Comparison of ENCODE assay signal across 28 mouse cellular contexts in the genomic region with DNA sequence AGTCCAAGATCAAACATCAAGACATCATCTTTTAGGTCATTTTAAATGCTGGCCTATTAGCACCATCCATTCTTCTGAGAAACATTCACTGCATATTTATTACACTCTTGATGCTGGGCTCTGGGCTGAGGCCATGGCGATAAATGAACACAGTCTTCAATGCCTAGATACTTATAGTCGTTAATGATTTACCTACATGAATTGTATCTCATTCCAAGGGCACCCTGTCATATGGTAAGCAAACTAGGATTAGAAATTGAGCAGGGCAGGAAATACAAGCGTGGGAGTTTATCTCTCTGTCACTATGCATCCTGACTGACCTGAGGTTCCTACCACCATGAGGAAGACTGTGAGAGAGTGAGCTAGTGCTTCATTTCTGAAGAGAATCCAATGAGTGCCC.
DNase-seq lines count a peak whose midpoint lies in the region; ATAC-seq and TF ChIP-seq lines count a peak whose summit lies in the region.
"Had no signal": no experiment of that assay in that cellular context is flagged by ENCODE, and none has a peak within 500 bp of the region (broad histone marks: within the 10 kb centered on the region; RNA-seq: fewer than 3 reads in every experiment).

No protein-coding gene starts in this region.

- no peak overlapping the region for H3K4me3 ChIP-seq in stomach, embryonic 16.5 days (replicated peaks; ENCODE audit: low read length)
- no peak overlapping the region for H3K4me3 ChIP-seq in stomach, postnatal 0 days (ENCODE audit: low read depth, low read length)
- no peak overlapping the region for H3K4me3 ChIP-seq in intestine, embryonic 16.5 days (ENCODE audit: low read length)
- H3K4me3 ChIP-seq: embryonic facial prominence, embryonic 13.5 days; embryonic facial prominence, embryonic 15.5 days; erythroblast, embryonic 14.5 days; forebrain, embryonic 10.5 days; forebrain, embryonic 12.5 days had no signal

- no peak overlapping the region for H3K27ac ChIP-seq in stomach, embryonic 16.5 days (ENCODE audit: low read length)
- H3K27ac ChIP-seq in stomach, postnatal 0 days (replicated peaks) = no peak overlapping the region
- no peak overlapping the region for H3K27ac ChIP-seq in intestine, embryonic 16.5 days (ENCODE audit: low read length)
- H3K27ac ChIP-seq: embryonic facial prominence, embryonic 13.5 days; embryonic facial prominence, embryonic 15.5 days; forebrain, embryonic 10.5 days; forebrain, embryonic 12.5 days had no signal

- no peak for TF ChIP-seq EP300 in stomach, postnatal 0 days (optimal IDR thresholded peaks at IDR 0.05)

- no peaks in the 10 kb centered on the region for H3K27me3 ChIP-seq in stomach, embryonic 16.5 days (ENCODE audit: control insufficient read depth, insufficient read depth, low read length)
- no peaks in the 10 kb centered on the region for H3K27me3 ChIP-seq in stomach, postnatal 0 days (ENCODE audit: control insufficient read depth, insufficient read depth, low read length)
- H3K27me3 ChIP-seq in intestine, embryonic 16.5 days (replicated peaks; ENCODE audit: control insufficient read depth, insufficient read depth, low read length) = no peaks in the 10 kb centered on the region
- H3K27me3 ChIP-seq: CH12.LX; embryonic facial prominence, embryonic 13.5 days; embryonic facial prominence, embryonic 15.5 days; forebrain, embryonic 12.5 days; Patski had no signal

- H3K9ac ChIP-seq in stomach, embryonic 16.5 days (ENCODE audit: low read length) = no peak overlapping the region
- no peak overlapping the region for H3K9ac ChIP-seq in stomach, postnatal 0 days (ENCODE audit: low read length)
- no peak overlapping the region for H3K9ac ChIP-seq in intestine, embryonic 16.5 days (ENCODE audit: low read depth, low read length)
- H3K9ac ChIP-seq: embryonic facial prominence, embryonic 13.5 days; embryonic facial prominence, embryonic 15.5 days; forebrain, embryonic 12.5 days had no signal

- peak; percentile 60; the same call in 1 of the 2 replicates for ATAC-seq in stomach, embryonic 16.5 days (ENCODE audit: insufficient read depth, low FRiP score)
- ATAC-seq in stomach, postnatal 0 days (ENCODE audit: low FRiP score, low TSS enrichment) = no peak
- ATAC-seq in intestine, embryonic 16.5 days = peak; percentile 93
- ATAC-seq: activated CD4-positive, CD25-positive, alpha-beta regulatory T cell, adult 4 months; CD4-positive, CD25-positive, alpha-beta regulatory T cell, adult 4 months; forebrain, embryonic 14.5 days; forebrain, embryonic 16.5 days; Patski had no signal

- DNase-seq in stomach, postnatal 0 days (ENCODE audit: low spot score) = no peak
- DNase-seq in large intestine, adult 2 months (ENCODE audit: low read depth, low spot score) = peak; percentile 21
- no peak for DNase-seq in thymus, postnatal 36 days
- DNase-seq in cerebellum, adult 11 months = no peak
- DNase-seq: adrenal gland, adult 8-10 months; adrenal gland, postnatal 14 days; adrenal gland, postnatal 36 days; B cell, adult 2 months; cerebellum, adult 18-20 months; cerebellum, adult 8-10 months; cerebellum, adult 9-11 months; cerebellum, postnatal 14 days; cerebellum, postnatal 36 days; embryo, embryonic 11 days had no signal

- no peaks in the 10 kb centered on the region for H3K36me3 ChIP-seq in stomach, embryonic 16.5 days (ENCODE audit: control insufficient read depth, insufficient read depth, low read length)
- no peaks in the 10 kb centered on the region for H3K36me3 ChIP-seq in stomach, postnatal 0 days (ENCODE audit: control insufficient read depth, insufficient read depth, low read length)
- no peaks in the 10 kb centered on the region for H3K36me3 ChIP-seq in intestine, embryonic 16.5 days (ENCODE audit: control insufficient read depth, insufficient read depth, low read length)
- H3K36me3 ChIP-seq: embryonic facial prominence, embryonic 13.5 days; embryonic facial prominence, embryonic 15.5 days; forebrain, embryonic 10.5 days; forebrain, embryonic 12.5 days had no signal

- H3K4me2 ChIP-seq in stomach, embryonic 16.5 days (ENCODE audit: low read depth, low read length) = no peak overlapping the region
- H3K4me2 ChIP-seq in stomach, postnatal 0 days (replicated peaks; ENCODE audit: low read depth) = no peak overlapping the region
- H3K4me2 ChIP-seq in intestine, embryonic 16.5 days (ENCODE audit: low read depth, low read length) = no peak overlapping the region
- H3K4me2 ChIP-seq: embryonic facial prominence, embryonic 13.5 days; embryonic facial prominence, embryonic 15.5 days; forebrain, embryonic 12.5 days had no signal

- no peaks in the 10 kb centered on the region for H3K9me3 ChIP-seq in stomach, embryonic 16.5 days (replicated peaks; ENCODE audit: control insufficient read depth, low read length)
- H3K9me3 ChIP-seq in stomach, postnatal 0 days (ENCODE audit: control insufficient read depth, low read length) = no peaks in the 10 kb centered on the region
- no peaks in the 10 kb centered on the region for H3K9me3 ChIP-seq in intestine, embryonic 16.5 days (ENCODE audit: control insufficient read depth, low read length)
- H3K9me3 ChIP-seq: embryonic facial prominence, embryonic 13.5 days; embryonic facial prominence, embryonic 15.5 days; forebrain, embryonic 10.5 days; forebrain, embryonic 12.5 days; G1E had no signal

- 0 out of 2 replicates have a peak, but pooled peaks cover 4% of the 10 kb centered on the region for H3K4me1 ChIP-seq in stomach, embryonic 16.5 days (ENCODE audit: control insufficient read depth, insufficient read depth, low read length)
- no peaks in the 10 kb centered on the region for H3K4me1 ChIP-seq in stomach, postnatal 0 days (replicated peaks; ENCODE audit: control insufficient read depth, insufficient read depth)
- peaks cover 13% of the 10 kb centered on the region; the same call in 1 of the 2 replicates for H3K4me1 ChIP-seq in intestine, embryonic 16.5 days (ENCODE audit: control insufficient read depth, insufficient read depth, low read length)
- H3K4me1 ChIP-seq: embryonic facial prominence, embryonic 13.5 days had no signal

- 67% methylated on average over 3 of the region's 3 CpGs for WGBS in stomach, embryonic 16.5 days
- 53% methylated on average over 3 of the region's 3 CpGs for WGBS in stomach, postnatal 0 days
- WGBS in intestine, embryonic 16.5 days = 58% methylated on average over 3 of the region's 3 CpGs
- 35% methylated on average over 3 of the region's 3 CpGs for WGBS in large intestine, adult 2 months

- no peak for TF ChIP-seq CTCF in stomach, postnatal 0 days (IDR thresholded peaks at IDR 0.05; ENCODE audit: low read depth)
